Mouse (Mus musculus) limb, embryonic 14.5 days (tissue): ENCODE measurements at regions not wholly inside any gene's neighbourhood (a gene's known extent, or its start where the extent isn't known, plus 50 kb on each side); places are given as distances from the start of the nearest gene placed in this dataset.

Source experiments
- ATAC-seq: fragments of 200-750 bp; cut with Nextera tagmentation; 2 replicates; pipeline ENCODE4 v1.8.0; 2017; ENCODE audit warnings: low read depth, moderate number of reproducible peaks, moderate TSS enrichment; ENCODE audit not compliant: low FRiP score
- DNase-seq: peaks from one replicate; pipeline ENCODE4 v3.0.0-alpha.2; 2015; ENCODE audit warnings: low spot score
- H3K27ac ChIP-seq: fragments of 300-500 bp; sonication (generic); replicated peaks from 2 replicates; pipeline ENCODE4 v1.5.1; 2014; ENCODE audit warnings: low read depth, mild to moderate bottlenecking, low read length, moderate library complexity, mixed read lengths
- H3K27me3 ChIP-seq: fragments of 300-500 bp; sonication (generic); 2 replicates; pipeline ENCODE4 v1.6.1; 2014; ENCODE audit warnings: low read length, mixed read lengths; ENCODE audit not compliant: control insufficient read depth, insufficient read depth
- H3K36me3 ChIP-seq: fragments of 300-500 bp; sonication (generic); 2 replicates; pipeline ENCODE4 v1.6.1; 2014; ENCODE audit warnings: mild to moderate bottlenecking, low read length, moderate library complexity, mixed read lengths; ENCODE audit not compliant: control insufficient read depth, insufficient read depth
- H3K4me1 ChIP-seq: fragments of 300-500 bp; sonication (generic); 2 replicates; pipeline ENCODE4 v1.6.1; 2014; ENCODE audit warnings: antibody characterized with exemption, low read length, mixed read lengths; ENCODE audit not compliant: control insufficient read depth, insufficient read depth
- H3K4me2 ChIP-seq: fragments of 300-500 bp; sonication (generic); replicated peaks from 2 replicates; pipeline ENCODE4 v1.6.1; 2014; ENCODE audit warnings: low read depth, mild to moderate bottlenecking, low read length, moderate library complexity; ENCODE audit not compliant: severe bottlenecking
- H3K4me3 ChIP-seq: fragments of 300-500 bp; sonication (generic); replicated peaks from 2 replicates; pipeline ENCODE4 v1.5.1; 2014; ENCODE audit warnings: low read length
- H3K9ac ChIP-seq: fragments of 300-500 bp; sonication (generic); 2 replicates; pipeline ENCODE4 v1.6.1; 2014; ENCODE audit warnings: mild to moderate bottlenecking, low read depth, low read length, moderate library complexity; ENCODE audit not compliant: severe bottlenecking
- H3K9me3 ChIP-seq: fragments of 300-500 bp; sonication (generic); 2 replicates; pipeline ENCODE4 v1.6.1; 2016; ENCODE audit warnings: low read length; ENCODE audit not compliant: control insufficient read depth
- POLR2A ChIP-seq: fragments of 200-500 bp; IDR thresholded peaks from 2 replicates; pipeline ENCODE4 v1.8.0; 2012; ENCODE audit warnings: inconsistent platforms, mild to moderate bottlenecking, moderate library complexity, borderline replicate concordance; ENCODE audit not compliant: insufficient read depth, insufficient read length; ENCODE audit errors: extremely low read depth
- WGBS: fragments of 180-500 bp; shearing (Covaris S2); extraction: QIAGEN DNeasy Blood & Tissue Kit; methylation state at CpG from one replicate; pipeline ENCODE4 v1.1.7; 2014; 5-methylcytosine and 5-hydroxymethylcytosine counted together

- no peak overlapping the region for H3K9ac ChIP-seq
- no peak overlapping the region for H3K4me2 ChIP-seq
- no peaks in the 10 kb centered on the region for H3K9me3 ChIP-seq
- no peak overlapping the region for H3K4me3 ChIP-seq
- no peak for TF ChIP-seq POLR2A
- H3K36me3 ChIP-seq: no peaks in the 10 kb centered on the region
- 55% methylated on average over 4 of the region's 4 CpGs for WGBS
- H3K27ac ChIP-seq: no peak overlapping the region
- ATAC-seq (no peak), DNase-seq (no peak)
- H3K27me3 ChIP-seq: no peaks in the 10 kb centered on the region
- no peaks in the 10 kb centered on the region for H3K4me1 ChIP-seq
These were observed 234.2 kb upstream of the Rbfox1 start for GRCm38 (mm10) chr16:5651002-5651401.

- ATAC-seq (no peak), DNase-seq (no peak)
- no peak overlapping the region for H3K4me3 ChIP-seq
- TF ChIP-seq POLR2A: no peak
- H3K36me3 ChIP-seq: no peaks in the 10 kb centered on the region
- 85% methylated on average over 5 of the region's 5 CpGs for WGBS
- no peak overlapping the region for H3K27ac ChIP-seq
- H3K27me3 ChIP-seq: no peaks in the 10 kb centered on the region
- H3K4me1 ChIP-seq: no peaks in the 10 kb centered on the region
- H3K9me3 ChIP-seq: no peaks in the 10 kb centered on the region
- no peak overlapping the region for H3K4me2 ChIP-seq
- H3K9ac ChIP-seq: no peak overlapping the region
These were observed 245.2 kb upstream of the Rbfox1 start for GRCm38 (mm10) chr16:5639956-5640355.

- H3K27ac ChIP-seq: no peak overlapping the region
- H3K36me3 ChIP-seq: no peaks in the 10 kb centered on the region
- no peak overlapping the region for H3K4me3 ChIP-seq
- no peak for DNase-seq
- no peaks in the 10 kb centered on the region for H3K4me1 ChIP-seq
- H3K9ac ChIP-seq: no peak overlapping the region
- H3K4me2 ChIP-seq: no peak overlapping the region
- no peak for TF ChIP-seq POLR2A
- no peak for ATAC-seq
- H3K9me3 ChIP-seq: no peaks in the 10 kb centered on the region
- WGBS: 66% methylated on average over 3 of the region's 3 CpGs
- no peaks in the 10 kb centered on the region for H3K27me3 ChIP-seq
These were observed 255.2 kb upstream of the Rbfox1 start for GRCm38 (mm10) chr16:5629996-5630395.

GRCm38 (mm10) chr16:5627910-5628309, 257.2 kb upstream of the Rbfox1 start:
- DNase-seq: no peak
- ATAC-seq: no peak
- no peak overlapping the region for H3K9ac ChIP-seq
- no peak overlapping the region for H3K4me3 ChIP-seq
- no peaks in the 10 kb centered on the region for H3K9me3 ChIP-seq
- TF ChIP-seq POLR2A: no peak
- 54% methylated on average over 4 of the region's 4 CpGs for WGBS
- no peaks in the 10 kb centered on the region for H3K4me1 ChIP-seq
- H3K27me3 ChIP-seq: no peaks in the 10 kb centered on the region
- no peaks in the 10 kb centered on the region for H3K36me3 ChIP-seq
- no peak overlapping the region for H3K27ac ChIP-seq
- H3K4me2 ChIP-seq: no peak overlapping the region

GRCm38 (mm10) chr16:5627117-5627909, 257.8 kb upstream of the Rbfox1 start:
- DNase-seq (no peak), ATAC-seq (no peak)
- Histone ChIP-seq H3K27me3 (no peaks in the 10 kb centered on the region), H3K9me3 (no peaks in the 10 kb centered on the region), H3K36me3 (no peaks in the 10 kb centered on the region), H3K4me2 (no peak overlapping the region), H3K27ac (no peak overlapping the region), H3K4me1 (no peaks in the 10 kb centered on the region), H3K9ac (no peak overlapping the region), H3K4me3 (no peak overlapping the region)
- TF ChIP-seq POLR2A: no peak
- 25% methylated on average over 5 of the region's 5 CpGs for WGBS
